Mouse (Mus musculus) thymus, adult 18-20 months (tissue): ENCODE measurements around the gene Pgr15l.

Experiments used
- DNase-seq, 2 experiments: peaks; one replicate each; pipeline ENCODE4 v3.0.0; 2022; ENCODE audit warnings: mixed read lengths in 2 of 2

Gene Pgr15l

DNA sequence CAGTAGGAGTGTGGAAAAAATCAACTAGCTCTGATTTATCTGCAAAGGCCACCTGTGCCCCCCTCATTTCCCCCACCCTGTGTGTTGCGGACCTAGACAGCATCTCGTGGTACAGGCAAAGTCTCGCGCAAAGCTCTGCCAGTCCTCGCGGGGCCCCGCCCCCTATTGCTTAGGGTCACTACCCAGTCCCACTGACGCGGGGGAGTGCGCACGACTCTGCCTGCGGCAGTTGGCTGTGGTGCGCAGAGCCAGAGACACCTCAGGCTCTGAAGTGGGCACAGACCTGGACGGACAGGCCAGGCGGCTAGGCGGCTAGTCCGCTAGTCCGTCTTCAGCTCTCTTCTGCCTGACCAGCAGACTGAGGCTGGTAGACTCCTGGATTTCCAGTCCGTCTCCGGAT, at the start of gene Pgr15l:
TSS of gene Pgr15l (plus strand) at position 228 of the 400 bp plus-strand sequence.
- no peak for DNase-seq

DNA sequence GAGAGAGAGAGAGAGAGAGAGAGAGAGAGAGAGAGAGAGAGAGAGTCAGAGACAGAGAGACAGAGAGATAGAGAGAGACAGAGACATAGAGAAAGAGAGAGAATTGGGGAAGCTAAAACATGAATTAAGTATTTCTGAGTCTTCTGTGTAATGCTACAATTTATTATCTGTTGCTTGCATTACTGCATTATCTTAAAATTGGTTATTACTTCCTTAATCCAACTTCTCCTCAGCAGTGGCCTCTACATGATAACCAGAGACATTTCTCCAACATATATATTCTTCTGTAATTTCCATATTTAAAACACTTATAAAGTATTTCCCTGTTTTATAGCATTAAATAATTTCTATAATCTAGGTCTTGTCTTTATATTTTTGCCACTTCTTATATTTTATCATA, 44.9 kb upstream of the Pgr15l start:
- no peak for DNase-seq

DNA sequence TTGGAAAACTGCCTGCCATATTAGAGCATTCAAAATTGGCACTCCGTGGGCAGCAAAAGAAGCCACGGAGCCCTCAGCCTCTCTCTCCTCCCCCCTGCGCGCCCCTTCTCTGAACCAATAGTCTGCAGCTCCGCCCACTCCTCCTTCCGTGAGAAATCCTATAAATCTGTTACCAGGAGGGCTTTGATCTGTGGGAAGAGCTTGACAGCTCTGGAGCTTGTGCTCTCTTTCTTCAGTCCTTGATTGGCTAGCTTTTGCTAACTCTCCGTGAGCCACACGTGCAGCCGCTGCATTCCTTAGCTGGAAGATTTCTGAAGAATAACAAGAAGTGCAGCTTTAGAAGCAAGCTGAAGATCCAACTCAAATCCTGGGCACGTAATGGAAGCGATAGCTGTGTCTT, 2.6 kb upstream of the Pgr15l start:
- DNase-seq = no peak
